Mouse (Mus musculus) heart, embryonic 11.5 days (tissue): Measurements from ENCODE around the gene Pdcd6ip. TPM values are rescaled to one million over a fixed set of nuclear protein-coding genes. Genes with fewer than 3 reads are reported as not detected.

Source experiments
- ATAC-seq: fragments of 200-750 bp; cut with Nextera tagmentation; replicated peaks from 2 replicates; pipeline ENCODE4 v1.8.0; 2017; ENCODE audit warnings: moderate library complexity; ENCODE audit not compliant: insufficient number of reproducible peaks, low FRiP score, low TSS enrichment
- H3K27ac ChIP-seq: fragments of 300-500 bp; sonication (generic); 2 replicates; pipeline ENCODE4 v1.5.1; 2014; ENCODE audit warnings: mild to moderate bottlenecking, low read depth, low read length
- H3K27me3 ChIP-seq: fragments of 300-500 bp; sonication (generic); 2 replicates; pipeline ENCODE4 v1.6.1; 2014; ENCODE audit warnings: mild to moderate bottlenecking, low read length, mixed read lengths; ENCODE audit not compliant: control insufficient read depth, insufficient read depth
- H3K36me3 ChIP-seq: fragments of 300-500 bp; sonication (generic); 2 replicates; pipeline ENCODE4 v1.6.1; 2014; ENCODE audit warnings: mild to moderate bottlenecking, low read length, moderate library complexity, mixed read lengths; ENCODE audit not compliant: control insufficient read depth, insufficient read depth
- H3K4me1 ChIP-seq: fragments of 300-500 bp; sonication (generic); 2 replicates; pipeline ENCODE4 v1.6.1; 2014; ENCODE audit warnings: low read length; ENCODE audit not compliant: control insufficient read depth, insufficient read depth
- H3K4me2 ChIP-seq: fragments of 300-500 bp; sonication (generic); 2 replicates; pipeline ENCODE4 v1.6.1; 2014; ENCODE audit warnings: mild to moderate bottlenecking, moderate library complexity
- H3K4me3 ChIP-seq: fragments of 300-500 bp; sonication (generic); 2 replicates; pipeline ENCODE4 v1.5.1; 2014; ENCODE audit warnings: low read depth, low read length
- H3K9ac ChIP-seq: fragments of 300-500 bp; sonication (generic); 2 replicates; pipeline ENCODE4 v1.6.1; 2014; ENCODE audit warnings: mild to moderate bottlenecking, low read depth, low read length, moderate library complexity
- H3K9me3 ChIP-seq: fragments of 300-500 bp; sonication (generic); replicated peaks from 2 replicates; pipeline ENCODE4 v1.6.1; 2016; ENCODE audit warnings: low read length; ENCODE audit not compliant: control insufficient read depth
- WGBS: fragments of 180-500 bp; shearing (Covaris S2); extraction: QIAGEN DNeasy Blood & Tissue Kit; methylation state at CpG from one replicate; pipeline ENCODE4 v1.1.7; 2014; ENCODE audit not compliant: insufficient replicate concordance; 5-methylcytosine and 5-hydroxymethylcytosine counted together
- polyA plus RNA-seq: library from polyadenylated mRNA; unstranded; fragments of >200 nt; fragmentation: Nextera tagmentation; extraction: Ambion mirVana; gene quantifications from 2 replicates; pipeline ENCODE4 v1.2.1, GENCODE M21; 2014

Gene Pdcd6ip
- polyA plus RNA-seq, 1 experiment from 2014 or later: 63.3 TPM

DNA sequence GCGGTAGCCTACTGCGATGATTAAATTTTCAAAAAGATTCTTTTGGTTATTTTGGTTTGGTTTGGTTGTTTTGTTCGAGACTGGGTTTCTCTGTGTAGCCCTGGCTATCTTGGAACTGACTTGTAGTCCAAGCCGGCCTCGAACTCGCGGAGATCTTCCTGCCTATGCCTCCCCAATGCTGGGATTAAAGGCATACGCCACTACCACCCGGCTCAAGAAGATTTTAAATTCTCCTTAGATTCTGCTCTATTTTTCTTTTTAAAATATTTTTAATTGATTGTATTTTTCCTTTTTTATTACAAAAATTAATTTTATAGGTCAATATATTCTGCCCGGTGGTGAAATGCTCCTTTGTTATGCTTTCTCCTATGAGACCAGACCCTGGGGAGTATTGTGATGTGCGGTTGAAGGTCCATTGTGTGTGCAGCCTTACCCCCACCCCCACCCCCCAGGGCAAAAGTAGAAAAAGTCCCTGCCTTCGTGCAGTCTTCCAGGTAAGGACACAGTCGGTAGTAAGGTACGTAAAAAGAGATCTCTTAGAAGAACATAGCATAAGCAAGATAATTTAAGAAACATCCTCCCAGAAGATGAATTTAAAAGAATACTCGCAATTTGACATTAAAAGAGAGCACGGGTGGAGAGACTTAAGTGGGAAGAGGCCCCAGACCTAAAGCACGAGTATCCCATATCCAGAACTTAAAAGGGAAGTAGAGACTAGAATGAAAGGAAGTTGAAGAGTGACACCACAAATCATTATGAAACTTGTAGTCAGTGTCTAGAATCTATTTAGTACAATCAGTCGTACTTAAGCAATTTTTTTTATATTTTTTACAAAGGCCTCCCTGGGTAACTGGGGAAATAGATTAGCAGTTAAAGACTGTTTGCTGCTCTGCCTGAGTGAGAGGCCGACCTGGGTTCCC lies 562 bp upstream of the Pdcd6ip start:
- Histone ChIP-seq H3K9me3 (no peaks in the 10 kb centered on the region), H3K4me3 (peak overlapping the region; percentile 70), H3K27me3 (no peaks in the 10 kb centered on the region), H3K27ac (peak overlapping the region; percentile 90), H3K36me3 (no peaks in the 10 kb centered on the region), H3K9ac (peak overlapping the region; percentile 87; the same call in 1 of the 2 replicates), H3K4me2 (peak overlapping the region; percentile 84), H3K4me1 (peaks cover 22% of the 10 kb centered on the region)
- ATAC-seq: no peak
- 53% methylated on average over 19 of the region's 19 CpGs for WGBS

DNA sequence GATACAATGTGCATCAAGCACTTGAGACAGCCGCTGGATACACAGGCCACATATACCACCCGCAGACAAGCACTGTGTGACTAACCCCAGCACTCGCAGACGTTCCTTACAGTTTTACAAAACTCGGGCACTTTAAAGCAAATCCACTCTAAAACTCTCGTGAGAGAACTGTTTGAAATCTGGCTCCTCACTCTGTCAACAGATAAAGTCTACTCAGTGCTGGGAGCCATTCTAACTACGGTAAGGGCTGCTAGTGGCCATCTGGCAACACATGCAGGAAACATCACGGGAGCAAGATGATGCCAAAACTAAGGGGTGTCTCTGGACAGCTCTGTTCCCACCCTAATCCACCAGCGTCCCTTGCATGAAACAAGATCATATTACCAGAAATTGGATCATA lies 1.2 kb downstream of the Pdcd6ip start:
- Histone ChIP-seq H3K4me2 (peak overlapping the region; percentile 84), H3K9me3 (no peaks in the 10 kb centered on the region), H3K4me3 (peak overlapping the region; percentile 70), H3K4me1 (peaks cover 25% of the 10 kb centered on the region), H3K27ac (no peak overlapping the region), H3K27me3 (no peaks in the 10 kb centered on the region), H3K9ac (peak overlapping the region; percentile 87), H3K36me3 (no peaks in the 10 kb centered on the region)
- ATAC-seq: no peak
- WGBS: 44% methylated on average over 9 of the region's 9 CpGs

GRCm38 (mm10) chr9:113706108-113706507 lies 2.0 kb downstream of the Pdcd6ip start:
- Histone ChIP-seq H3K36me3 (no peaks in the 10 kb centered on the region), H3K9me3 (no peaks in the 10 kb centered on the region), H3K4me3 (peak overlapping the region; percentile 70), H3K27me3 (no peaks in the 10 kb centered on the region), H3K27ac (no peak overlapping the region), H3K9ac (no peak overlapping the region), H3K4me1 (peaks cover 28% of the 10 kb centered on the region), H3K4me2 (peak overlapping the region; percentile 84)
- 66% methylated on average over 2 of the region's 2 CpGs for WGBS
- no peak for ATAC-seq

DNA sequence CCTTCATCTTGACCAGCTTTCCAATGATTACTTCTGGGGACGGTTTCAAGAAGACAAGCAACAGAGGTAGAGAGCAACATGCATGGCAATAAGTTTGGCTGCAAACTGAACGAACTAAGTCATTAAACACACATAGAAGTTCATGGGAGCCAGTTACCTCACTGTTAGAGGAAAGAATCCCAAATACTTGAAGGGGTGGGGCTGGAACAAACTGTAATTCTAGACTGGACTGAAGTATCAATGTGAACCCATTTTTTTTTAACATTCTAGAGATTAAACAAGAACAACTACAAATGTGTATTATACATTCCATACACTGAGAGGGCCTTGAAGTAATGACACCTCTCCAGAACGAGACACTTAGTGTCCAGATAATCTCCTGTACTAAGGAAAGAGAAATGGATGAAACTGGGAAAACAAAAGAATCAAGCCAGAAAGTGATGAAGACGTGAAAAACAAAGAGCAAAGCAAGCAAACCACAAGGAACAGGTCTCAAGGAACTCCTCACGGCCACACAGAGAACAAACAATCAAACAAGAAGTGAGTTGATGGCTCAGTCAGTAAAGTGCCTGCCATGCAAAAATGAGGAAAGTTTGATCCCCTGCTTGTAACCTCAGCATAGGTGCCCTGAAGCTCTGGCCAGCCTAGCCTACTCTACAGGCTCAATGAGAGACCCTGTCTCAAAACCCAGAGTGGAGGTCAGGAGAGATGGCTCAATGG lies 6.5 kb downstream of the Pdcd6ip start:
- Histone ChIP-seq H3K4me1 (peaks cover 24% of the 10 kb centered on the region), H3K9me3 (no peaks in the 10 kb centered on the region), H3K27me3 (no peaks in the 10 kb centered on the region), H3K4me3 (no peak overlapping the region), H3K9ac (no peak overlapping the region), H3K4me2 (no peak overlapping the region), H3K36me3 (peaks cover 3% of the 10 kb centered on the region; the same call in 1 of the 2 replicates), H3K27ac (no peak overlapping the region)
- 81% methylated on average over 5 of the region's 5 CpGs for WGBS
- no peak for ATAC-seq

- WGBS: 92% methylated on average over 12 of the region's 12 CpGs
Measured at GRCm38 (mm10) chr9:113687461-113687860, 20.6 kb downstream of the Pdcd6ip start.

GRCm38 (mm10) chr9:113673721-113674120 lies 34.3 kb downstream of the Pdcd6ip start:
- 96% methylated on average over 6 of the region's 6 CpGs for WGBS
- H3K9ac ChIP-seq: no peak overlapping the region
- H3K36me3 ChIP-seq: peaks cover 22% of the 10 kb centered on the region
- H3K4me3 ChIP-seq: no peak overlapping the region
- no peaks in the 10 kb centered on the region for H3K27me3 ChIP-seq
- H3K4me2 ChIP-seq: no peak overlapping the region
- ATAC-seq: no peak
- no peaks in the 10 kb centered on the region for H3K9me3 ChIP-seq
- no peak overlapping the region for H3K27ac ChIP-seq
- H3K4me1 ChIP-seq: no peaks in the 10 kb centered on the region

More at GRCm38 (mm10) chr9:113687461-113687860, 20.6 kb downstream of the Pdcd6ip start:
- H3K4me1 ChIP-seq: no peaks in the 10 kb centered on the region
- H3K4me2 ChIP-seq: no peak overlapping the region
- no peaks in the 10 kb centered on the region for H3K27me3 ChIP-seq
- no peak overlapping the region for H3K9ac ChIP-seq
- H3K9me3 ChIP-seq: no peaks in the 10 kb centered on the region
- ATAC-seq: no peak
- H3K36me3 ChIP-seq: peaks cover 20% of the 10 kb centered on the region
- H3K27ac ChIP-seq: no peak overlapping the region
- H3K4me3 ChIP-seq: no peak overlapping the region

- no peaks in the 10 kb centered on the region for H3K9me3 ChIP-seq
- no peak overlapping the region for H3K4me2 ChIP-seq
- H3K27me3 ChIP-seq: no peaks in the 10 kb centered on the region
- H3K36me3 ChIP-seq: peaks cover 31% of the 10 kb centered on the region
- H3K4me1 ChIP-seq: no peaks in the 10 kb centered on the region
- H3K9ac ChIP-seq: no peak overlapping the region
- no peak overlapping the region for H3K27ac ChIP-seq
- WGBS: 92% methylated on average over 5 of the region's 5 CpGs
- H3K4me3 ChIP-seq: no peak overlapping the region
- no peak for ATAC-seq
Measured at GRCm38 (mm10) chr9:113672352-113672751, 35.7 kb downstream of the Pdcd6ip start.

- no peak for ATAC-seq
- Histone ChIP-seq H3K4me2 (no peak overlapping the region), H3K27ac (no peak overlapping the region), H3K4me1 (no peaks in the 10 kb centered on the region), H3K27me3 (no peaks in the 10 kb centered on the region), H3K9me3 (no peaks in the 10 kb centered on the region), H3K9ac (no peak overlapping the region), H3K4me3 (no peak overlapping the region), H3K36me3 (peaks cover 31% of the 10 kb centered on the region)
- WGBS: 89% methylated on average over 1 of the region's 1 CpGs
Measured at GRCm38 (mm10) chr9:113670857-113671106, 37.3 kb downstream of the Pdcd6ip start.
